Mouse (Mus musculus) gastrocnemius, postnatal 25 days (tissue): Measurements from ENCODE around the gene Gm853. TPM values are rescaled to one million over a fixed set of nuclear protein-coding genes. Genes with fewer than 3 reads are reported as not detected.

Experiments used
- DNase-seq: peaks from one replicate; pipeline ENCODE4 v3.0.0; 2022
- total RNA-seq, 2 experiments: library from RNA; stranded (reverse); gene quantifications; 1 replicate in 1 of 2; 2 replicates in 1 of 2; pipeline ENCODE4 v1.2.3; 2021

The Gm853 gene
- total RNA-seq, 2 experiments from 2014 or later, result not detected

DNA sequence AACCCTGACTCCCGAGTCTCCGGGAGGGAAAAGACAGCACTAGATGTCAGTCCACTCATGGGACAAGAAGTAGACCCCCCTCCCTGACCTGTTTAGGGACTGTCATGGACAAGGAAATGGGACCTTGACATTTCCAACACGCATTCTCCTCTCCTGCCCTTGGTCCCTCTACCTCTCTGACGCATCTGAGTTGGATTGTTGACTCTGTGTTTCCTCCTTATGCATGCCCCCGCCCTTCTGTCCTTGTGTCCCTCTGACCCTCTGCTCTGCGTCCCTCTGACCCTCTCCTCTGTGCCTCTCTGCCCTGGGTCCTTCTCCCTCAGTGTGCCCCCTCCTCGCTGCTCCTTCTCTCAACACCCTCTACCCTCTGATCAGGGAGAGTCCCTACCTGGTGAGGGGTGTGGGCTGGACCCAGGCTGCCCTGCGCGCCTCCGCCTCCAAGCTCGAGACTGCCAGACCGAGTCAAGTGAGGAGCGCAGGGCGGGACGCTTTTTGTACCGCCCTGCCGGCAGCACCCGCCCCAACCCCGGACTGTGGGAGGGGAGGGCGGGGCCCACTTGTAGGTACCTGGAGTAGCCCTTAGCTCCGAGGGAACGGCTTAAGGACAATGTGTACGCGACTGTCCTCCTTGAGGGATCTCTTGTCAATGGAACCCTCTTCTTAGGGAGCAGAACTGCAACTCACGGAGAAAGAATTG is 47.7 kb downstream of the Gm853 start:
- DNase-seq, result peak; percentile 67

DNA sequence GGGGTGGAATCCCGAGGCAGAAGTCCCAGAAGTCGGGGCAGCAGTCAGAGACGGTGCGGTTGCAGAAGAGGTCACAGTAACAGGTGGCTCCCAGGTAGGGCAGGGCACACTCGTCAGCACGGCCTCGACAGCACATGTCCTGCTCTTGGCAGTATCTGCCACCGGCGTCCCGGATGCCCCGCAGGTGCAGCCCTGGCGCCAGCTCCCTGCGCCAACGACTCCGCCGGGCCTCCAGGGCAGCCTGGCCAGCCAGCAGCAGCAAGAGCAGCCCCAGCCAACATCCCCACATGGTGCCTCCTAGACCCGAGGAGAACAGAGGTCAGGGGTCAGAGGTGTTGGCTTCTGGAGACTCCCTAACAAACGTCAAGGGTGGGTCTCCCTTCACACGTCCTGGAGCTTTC is 48.3 kb downstream of the Gm853 start:
- no peak for DNase-seq

DNA sequence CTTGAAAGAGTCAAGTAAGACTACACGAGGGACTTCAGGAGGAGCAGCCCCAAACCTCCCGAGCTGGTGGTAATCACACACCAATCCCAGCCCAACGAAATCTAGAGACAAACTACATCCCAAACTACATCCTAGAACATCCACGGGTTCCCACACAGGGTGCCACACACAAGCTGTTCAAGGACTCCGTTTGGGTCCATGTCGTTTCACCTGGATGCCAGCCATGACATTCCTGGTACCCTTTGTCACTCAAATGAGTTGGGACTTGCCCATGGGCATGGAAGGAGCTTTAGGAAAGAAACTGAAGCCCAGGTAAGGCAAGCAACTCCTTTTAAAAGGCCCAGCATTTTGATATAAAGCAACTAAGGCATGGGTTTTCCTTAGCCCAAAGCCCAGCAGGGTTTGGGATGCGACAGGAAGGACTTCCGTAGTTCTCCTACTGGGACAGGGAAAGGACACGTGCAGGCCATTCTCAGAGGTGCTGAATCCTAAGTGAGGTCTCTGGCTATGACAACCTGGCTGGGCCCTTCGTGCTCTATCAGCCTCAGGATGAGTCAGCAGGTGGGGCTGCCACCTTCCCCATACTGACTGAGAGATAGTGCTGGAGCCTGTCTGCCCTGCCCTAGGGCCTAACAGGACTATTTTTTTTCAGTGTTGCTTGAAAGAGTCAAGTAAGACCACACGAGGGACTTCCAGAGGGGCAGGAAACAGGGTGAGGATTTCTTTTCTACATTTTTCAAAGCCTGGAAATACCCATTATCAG is 49.0 kb downstream of the Gm853 start:
- DNase-seq, result no peak

DNA sequence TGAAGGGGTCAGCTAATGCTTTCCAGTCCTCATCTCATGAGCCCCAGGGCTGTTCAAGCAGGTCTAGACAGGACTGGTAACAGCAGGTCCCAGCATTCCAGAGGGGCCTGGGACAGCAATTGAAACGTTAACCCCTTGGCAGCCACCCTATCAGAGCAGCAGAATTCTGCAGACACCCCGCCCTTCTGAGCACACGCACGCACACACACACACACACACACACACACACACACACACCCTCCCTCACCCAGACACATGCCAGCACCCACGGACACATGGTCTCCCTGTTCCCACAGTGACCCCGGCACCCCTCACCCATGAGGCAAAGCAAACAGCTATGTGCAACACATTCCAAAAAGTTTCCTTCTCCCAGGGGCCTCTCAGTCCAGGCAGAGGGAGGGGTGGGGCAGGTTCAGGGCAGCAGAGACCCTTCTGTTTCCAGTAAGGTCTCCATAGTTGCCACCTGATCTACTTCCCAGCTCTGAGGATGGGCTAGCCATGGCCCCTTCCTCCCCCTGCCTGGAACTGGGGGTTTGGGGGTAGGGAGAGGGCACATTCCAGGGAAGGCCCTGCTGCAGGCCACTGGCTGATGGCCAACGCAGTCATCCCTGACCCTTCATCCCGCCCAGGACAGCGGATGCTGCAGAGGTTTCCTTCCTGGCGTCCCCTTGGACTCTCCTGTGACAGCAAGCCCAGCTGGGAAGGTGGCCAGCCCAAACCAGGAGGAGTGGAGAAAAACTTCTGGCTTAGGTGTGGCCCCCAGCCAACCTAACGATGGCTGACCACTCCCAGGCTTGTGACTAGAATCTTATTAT is 50.0 kb downstream of the Gm853 start:
- peak; percentile 70 for DNase-seq

DNA sequence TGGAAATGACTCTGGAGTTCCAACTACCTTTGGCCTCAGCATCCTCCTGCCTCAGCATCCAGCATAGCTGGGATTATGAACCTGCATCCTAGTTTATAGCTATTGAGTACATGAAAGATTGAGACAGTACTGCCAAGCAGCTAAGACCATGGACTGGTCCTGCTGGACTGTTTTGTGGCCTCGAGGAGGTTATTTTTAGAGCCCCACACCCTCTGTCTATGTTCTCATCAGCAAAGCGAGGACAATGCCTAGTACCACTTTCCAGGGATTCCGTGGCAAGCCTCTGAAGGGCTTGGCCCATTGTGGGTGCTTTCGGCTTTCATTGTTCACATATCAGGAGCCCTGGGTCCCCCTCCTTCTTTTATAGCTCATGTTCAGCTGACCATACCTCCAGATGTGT is 51.8 kb downstream of the Gm853 start:
- no peak for DNase-seq

DNA sequence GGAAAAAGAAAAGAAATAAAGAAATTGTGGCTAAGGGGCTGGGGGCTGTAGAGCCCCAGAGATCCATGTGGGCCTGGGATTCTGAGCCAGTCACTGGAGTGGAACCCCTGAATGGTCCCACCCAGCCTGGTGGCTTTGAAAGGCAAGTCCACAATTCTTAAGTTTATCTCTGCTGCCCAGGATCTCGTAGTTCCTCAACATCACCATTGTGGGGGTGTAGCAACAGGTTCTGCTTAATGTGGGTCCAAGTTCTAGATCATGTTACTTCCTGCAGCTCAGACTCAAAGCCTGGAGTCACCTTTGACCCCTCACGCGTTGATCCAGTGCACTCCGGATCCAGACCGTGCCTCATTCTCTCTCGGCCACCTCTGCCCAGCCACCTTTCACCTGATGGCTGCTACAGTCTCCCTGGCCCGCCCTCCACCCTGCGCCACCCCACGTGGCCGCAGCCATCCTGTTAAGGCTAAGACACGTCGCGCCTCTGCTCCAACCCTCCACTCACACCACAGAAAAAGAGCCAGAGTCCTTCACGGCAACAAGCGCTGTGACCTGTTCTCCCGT is 52.7 kb downstream of the Gm853 start:
- no peak for DNase-seq

DNA sequence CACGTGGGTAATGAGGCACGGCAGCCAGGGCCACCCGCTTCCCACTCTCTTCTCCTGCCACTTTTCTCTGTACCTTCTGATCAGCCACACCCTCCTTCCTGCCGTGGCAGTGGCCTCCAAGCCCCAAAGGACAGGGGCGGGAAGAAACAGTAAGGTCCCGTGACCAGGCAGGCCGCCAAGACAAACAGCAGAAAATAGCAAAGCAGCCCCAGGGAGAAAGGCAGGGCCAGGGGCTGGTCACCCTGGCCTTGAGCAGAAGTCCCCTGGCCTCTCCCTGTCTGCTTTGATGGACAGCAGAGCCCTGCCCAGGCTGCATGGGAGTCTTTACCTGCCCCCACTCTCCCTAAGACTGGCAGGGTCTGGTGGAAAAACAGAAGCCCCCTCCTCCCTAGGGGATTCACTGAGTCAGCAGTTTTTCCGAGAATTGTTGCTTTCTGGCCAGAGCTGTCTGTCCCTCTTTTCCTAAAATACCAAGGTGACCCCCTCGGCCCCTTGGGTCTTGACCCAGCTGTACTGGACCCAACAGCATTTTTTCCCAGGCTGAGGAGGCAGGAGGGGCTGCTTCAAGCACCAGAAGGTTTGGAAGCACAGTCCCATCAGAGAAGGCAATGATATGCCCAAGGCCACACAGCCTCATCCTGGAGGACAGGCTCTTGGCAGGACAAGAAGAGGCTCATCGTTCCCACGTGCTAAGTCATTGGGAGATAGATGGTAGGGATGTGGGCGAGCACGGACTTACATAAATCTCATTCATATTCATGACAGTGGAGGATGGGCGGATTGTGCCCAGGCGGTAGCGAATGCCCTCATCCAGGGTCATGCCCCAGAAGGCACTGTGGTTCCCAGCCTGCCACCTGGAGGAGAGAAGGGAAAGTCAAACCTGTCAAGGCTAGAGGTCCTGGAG is 53.7 kb downstream of the Gm853 start:
- DNase-seq, result peak; percentile 76

DNA sequence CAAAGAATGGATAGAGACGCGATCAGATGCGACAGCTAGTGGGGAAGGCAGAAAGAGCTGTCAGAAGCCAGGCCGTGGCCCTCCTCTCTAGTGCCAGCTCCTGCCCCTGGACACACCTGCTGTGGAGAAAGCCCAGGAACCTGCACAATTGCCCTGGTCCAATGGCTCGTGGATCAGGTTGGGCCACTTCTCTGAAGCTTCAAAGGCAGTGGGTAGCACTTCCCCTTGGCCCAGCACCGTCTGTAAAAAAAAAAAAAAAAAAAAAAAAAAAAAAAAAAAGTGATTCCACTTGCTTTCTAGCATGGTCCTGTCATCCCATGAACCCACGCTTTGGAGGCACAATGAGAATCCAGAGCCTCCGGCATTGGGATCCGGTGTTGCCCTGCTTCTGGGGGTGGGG is 54.4 kb downstream of the Gm853 start:
- no peak for DNase-seq

DNA sequence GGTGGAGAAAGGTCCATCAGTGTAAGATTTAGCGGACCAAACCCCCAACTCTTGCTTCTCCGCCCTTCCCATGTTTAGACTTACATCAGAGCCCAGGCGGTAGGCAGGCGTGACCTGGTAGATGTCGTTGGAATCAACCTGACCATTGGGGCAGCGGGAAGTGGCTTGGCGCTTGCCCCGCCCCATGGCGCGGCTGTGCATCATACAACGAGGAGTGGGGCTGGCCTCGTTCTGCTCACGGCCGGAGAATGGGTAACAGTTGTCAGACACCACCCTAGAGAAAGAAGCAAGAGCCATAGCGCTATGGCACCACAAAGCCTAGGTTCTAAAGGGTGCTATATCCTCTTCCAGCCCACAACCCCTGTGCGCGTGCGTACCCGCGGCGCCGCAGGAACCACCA is 54.9 kb downstream of the Gm853 start:
- no peak for DNase-seq

DNA sequence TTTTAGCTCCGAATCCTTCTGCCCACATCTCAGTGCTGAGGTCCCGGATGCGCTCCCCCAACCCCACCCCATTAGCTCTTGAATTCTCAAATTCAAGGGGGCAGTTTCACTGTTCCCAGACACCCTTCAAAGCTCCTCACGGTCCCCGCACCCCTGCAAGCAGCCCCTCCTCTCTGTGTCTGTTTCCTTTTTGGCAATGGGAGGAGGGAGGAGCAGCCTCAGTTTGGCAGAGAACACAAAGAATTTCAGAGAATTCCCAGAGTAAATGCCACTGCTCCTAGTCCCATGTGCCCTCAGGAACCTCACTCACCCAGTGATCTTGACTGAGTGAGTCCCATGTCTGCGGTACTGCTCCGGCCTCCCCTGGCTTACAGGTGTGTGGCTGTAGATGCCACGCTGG is 55.6 kb downstream of the Gm853 start:
- DNase-seq, result no peak

DNA sequence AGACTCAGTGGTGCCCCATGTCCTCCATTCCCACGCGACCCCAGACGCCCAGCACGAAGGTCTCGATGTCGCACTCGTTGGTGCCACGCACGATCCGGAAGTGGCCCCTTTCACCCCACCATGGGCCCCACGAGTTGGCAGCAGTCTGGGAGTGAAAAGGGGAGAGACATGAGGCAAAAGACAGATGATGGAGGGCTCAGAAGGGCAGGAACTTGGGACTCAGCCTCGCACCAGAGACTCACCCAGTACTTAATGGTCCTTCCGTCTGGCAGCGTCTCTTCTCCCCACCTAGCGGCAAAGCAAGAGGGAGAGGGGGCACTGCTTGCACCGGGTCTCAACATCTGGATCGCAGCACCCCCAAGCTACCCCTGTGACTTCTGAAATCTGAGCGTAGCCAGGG is 56.1 kb downstream of the Gm853 start:
- DNase-seq, result no peak

DNA sequence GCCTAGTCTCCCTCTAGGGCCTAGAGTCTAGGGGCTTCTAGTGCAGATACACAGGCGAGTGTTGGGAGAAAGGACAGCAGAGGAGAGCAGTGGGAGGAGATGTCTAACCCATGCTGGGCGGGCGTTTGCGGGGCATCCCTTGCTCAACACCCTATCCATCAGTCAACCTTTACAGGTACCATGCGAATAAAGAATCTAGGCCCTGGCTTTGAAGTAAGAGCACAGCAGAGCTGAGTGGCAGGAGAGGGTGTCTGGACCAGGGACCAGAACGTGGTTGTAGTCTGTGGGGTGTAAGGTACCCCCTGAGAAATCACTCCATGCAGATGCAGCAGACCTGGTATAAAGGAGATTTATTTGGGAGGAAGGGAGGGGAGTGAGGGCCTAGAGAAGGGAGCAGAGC is 58.1 kb downstream of the Gm853 start:
- no peak for DNase-seq

DNA sequence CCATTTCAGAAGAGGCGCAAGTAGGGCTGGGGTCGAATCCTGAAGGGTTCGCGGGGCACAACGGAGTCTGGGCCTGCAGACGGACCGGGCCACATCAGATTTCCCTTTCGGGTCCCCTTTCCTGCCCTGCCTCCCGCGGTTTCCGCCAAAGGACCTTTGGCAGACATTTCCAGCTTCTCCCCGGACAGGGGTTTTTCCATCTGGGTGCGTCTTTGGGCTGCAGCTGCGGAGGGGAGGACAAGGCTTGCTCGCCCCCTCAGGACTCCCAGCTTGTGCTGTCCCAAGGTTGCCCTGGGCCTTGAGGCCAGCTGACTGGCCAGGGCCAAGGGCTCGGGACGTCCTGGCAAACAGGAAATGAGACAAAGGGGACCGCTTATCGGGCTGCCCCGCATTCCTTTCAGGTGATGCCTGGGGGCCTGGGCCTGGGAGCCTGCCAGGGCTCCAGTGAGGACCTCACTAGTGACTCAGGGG is 58.8 kb downstream of the Gm853 start:
- DNase-seq, result peak; percentile 54

DNA sequence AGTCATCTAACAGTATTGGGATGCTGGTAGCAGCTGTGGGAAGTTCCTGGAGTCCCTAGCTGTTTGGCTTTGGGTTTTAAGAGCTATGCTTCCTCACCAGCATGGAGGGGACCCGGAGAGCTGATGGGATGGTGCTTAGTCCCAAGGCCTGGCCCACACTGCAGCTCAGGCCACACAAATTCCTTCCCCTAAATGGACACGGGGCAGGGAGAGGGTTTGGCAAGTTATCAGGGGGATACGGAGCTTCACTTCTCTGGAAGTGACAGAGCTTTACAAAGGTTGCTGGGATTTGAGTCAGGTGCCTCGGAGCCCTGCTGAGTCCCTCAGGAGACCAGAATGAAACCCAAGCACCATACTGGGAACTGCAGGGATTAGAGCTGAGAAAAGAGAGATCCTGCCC is 60.9 kb downstream of the Gm853 start:
- no peak for DNase-seq

Other genes starting within 250 kb of the Gm853 start
- under 1 TPM; 0.54 to 0.56 TPM for gene Adgrb2, start 237.5 kb downstream of the Gm853 start, total RNA-seq
- gene Col16a1, start 174.6 kb downstream of the Gm853 start, total RNA-seq, result 10 to 100 TPM in 1 of 2 experiments, 1 to 10 TPM in 1; 8.6 to 15.5 TPM
- 10 to 100 TPM; 28.9 to 30.5 TPM for gene Pef1, start 119.8 kb downstream of the Gm853 start, total RNA-seq
- gene Hcrtr1, start 83.0 kb downstream of the Gm853 start, total RNA-seq, result not detected
- gene Tinagl1, start 47.3 kb downstream of the Gm853 start, total RNA-seq, result 10 to 100 TPM; 23.7 to 31.5 TPM
- gene Serinc2, start 56.8 kb upstream of the Gm853 start, total RNA-seq, result 10 to 100 TPM; 52.0 to 64.1 TPM
- 1,000 to 10,000 TPM in 1 of 2 experiments, 100 to 1,000 TPM in 1; 646 to 1,026 TPM for gene Fabp3, start 86.2 kb upstream of the Gm853 start, total RNA-seq
- not detected for gene Gm10570, start 86.3 kb upstream of the Gm853 start, total RNA-seq
- 10 to 100 TPM; 36.1 to 37.7 TPM for gene Zcchc17, start 137.5 kb upstream of the Gm853 start, total RNA-seq
- gene Snrnp40, start 137.7 kb upstream of the Gm853 start, total RNA-seq, result 10 to 100 TPM; 10.9 to 11.2 TPM